Mouse (Mus musculus) limb, embryonic 11.5 days (tissue): Measurements from ENCODE around the gene Elavl4. TPM values are rescaled to one million over a fixed set of nuclear protein-coding genes. Genes with fewer than 3 reads are reported as not detected.
A peak's percentile ranks its signal among the peaks of the same experiment; 100 is the strongest.

Experiments used
- ATAC-seq: fragments of 200-750 bp; cut with Nextera tagmentation; 2 replicates; pipeline ENCODE4 v1.8.0; 2017; ENCODE audit warnings: low read depth; ENCODE audit not compliant: insufficient number of reproducible peaks, low FRiP score, low TSS enrichment
- DNase-seq: peaks from one replicate; pipeline ENCODE4 v3.0.0-alpha.2; 2015; ENCODE audit warnings: low spot score
- H3K27ac ChIP-seq: fragments of 300-500 bp; sonication (generic); replicated peaks from 2 replicates; pipeline ENCODE4 v1.5.1; 2014; ENCODE audit warnings: low read depth, mild to moderate bottlenecking, low read length
- H3K27me3 ChIP-seq: fragments of 300-500 bp; sonication (generic); 2 replicates; pipeline ENCODE4 v1.6.1; 2014; ENCODE audit warnings: mild to moderate bottlenecking, low read length, mixed read lengths; ENCODE audit not compliant: control insufficient read depth, insufficient read depth
- H3K36me3 ChIP-seq: fragments of 300-500 bp; sonication (generic); 2 replicates; pipeline ENCODE4 v1.6.1; 2014; ENCODE audit warnings: mild to moderate bottlenecking, low read length, moderate library complexity, mixed read lengths; ENCODE audit not compliant: control insufficient read depth, insufficient read depth
- H3K4me1 ChIP-seq: fragments of 300-500 bp; sonication (generic); 2 replicates; pipeline ENCODE4 v1.6.1; 2014; ENCODE audit warnings: low read length, mixed read lengths; ENCODE audit not compliant: control insufficient read depth, insufficient read depth
- H3K4me2 ChIP-seq: fragments of 300-500 bp; sonication (generic); 2 replicates; pipeline ENCODE4 v1.6.1; 2014; ENCODE audit warnings: low read depth, mild to moderate bottlenecking, moderate library complexity; ENCODE audit not compliant: severe bottlenecking
- H3K4me3 ChIP-seq: fragments of 300-500 bp; sonication (generic); 2 replicates; pipeline ENCODE4 v1.5.1; 2014; ENCODE audit warnings: low read depth, low read length
- H3K9ac ChIP-seq: fragments of 300-500 bp; sonication (generic); 2 replicates; pipeline ENCODE4 v1.6.1; 2014; ENCODE audit warnings: mild to moderate bottlenecking, low read length
- H3K9me3 ChIP-seq: fragments of 300-500 bp; sonication (generic); 2 replicates; pipeline ENCODE4 v1.6.1; 2016; ENCODE audit warnings: low read length; ENCODE audit not compliant: control insufficient read depth
- WGBS: fragments of 180-500 bp; shearing (Covaris S2); extraction: QIAGEN DNeasy Blood & Tissue Kit; methylation state at CpG from one replicate; pipeline ENCODE4 v1.1.7; 2014; 5-methylcytosine and 5-hydroxymethylcytosine counted together
- polyA plus RNA-seq: library from polyadenylated mRNA; unstranded; fragments of >200 nt; fragmentation: Nextera tagmentation; extraction: Ambion mirVana; gene quantifications from 2 replicates; pipeline ENCODE4 v1.2.1, GENCODE M21; 2014

Gene Elavl4
- polyA plus RNA-seq, 1 experiment from 2014 or later, result 4.1 TPM

GRCm38 (mm10) chr4:110198600-110198999 is 153.1 kb downstream of the Elavl4 start:
- H3K9ac ChIP-seq, result no peak overlapping the region
- 87% methylated on average over 2 of the region's 2 CpGs for WGBS
- no peak for ATAC-seq

DNA sequence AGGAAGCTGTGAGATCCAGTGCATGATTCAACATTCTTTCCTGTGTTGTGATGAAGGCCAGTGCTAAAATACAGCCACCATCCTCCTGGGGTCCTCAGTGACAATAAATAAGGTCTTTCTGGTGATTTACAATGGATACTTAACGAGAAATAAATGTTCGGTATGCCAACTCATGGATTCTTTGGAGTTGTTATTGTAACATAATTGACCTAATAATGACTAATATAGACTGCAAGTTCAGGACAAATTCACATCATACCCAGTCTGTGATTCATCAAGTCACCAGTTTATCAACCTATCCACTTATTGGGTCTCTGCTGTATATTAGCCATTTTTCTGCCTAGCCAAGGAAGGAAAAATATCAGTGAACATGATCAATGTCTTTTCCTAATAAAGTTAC is 174.4 kb downstream of the Elavl4 start:
- Histone ChIP-seq H3K4me1 (no peaks in the 10 kb centered on the region), H3K9me3 (no peaks in the 10 kb centered on the region), H3K27ac (no peak overlapping the region), H3K9ac (no peak overlapping the region), H3K4me3 (no peak overlapping the region), H3K4me2 (no peak overlapping the region), H3K36me3 (no peaks in the 10 kb centered on the region), H3K27me3 (no peaks in the 10 kb centered on the region)
- ATAC-seq (no peak), DNase-seq (no peak)
- 78% methylated on average over 2 of the region's 2 CpGs for WGBS

More at GRCm38 (mm10) chr4:110198600-110198999, 153.1 kb downstream of the Elavl4 start:
- no peak for DNase-seq
- Histone ChIP-seq H3K4me2 (no peak overlapping the region), H3K36me3 (no peaks in the 10 kb centered on the region), H3K27me3 (no peaks in the 10 kb centered on the region), H3K4me1 (no peaks in the 10 kb centered on the region), H3K27ac (no peak overlapping the region), H3K4me3 (no peak overlapping the region), H3K9me3 (no peaks in the 10 kb centered on the region)

DNA sequence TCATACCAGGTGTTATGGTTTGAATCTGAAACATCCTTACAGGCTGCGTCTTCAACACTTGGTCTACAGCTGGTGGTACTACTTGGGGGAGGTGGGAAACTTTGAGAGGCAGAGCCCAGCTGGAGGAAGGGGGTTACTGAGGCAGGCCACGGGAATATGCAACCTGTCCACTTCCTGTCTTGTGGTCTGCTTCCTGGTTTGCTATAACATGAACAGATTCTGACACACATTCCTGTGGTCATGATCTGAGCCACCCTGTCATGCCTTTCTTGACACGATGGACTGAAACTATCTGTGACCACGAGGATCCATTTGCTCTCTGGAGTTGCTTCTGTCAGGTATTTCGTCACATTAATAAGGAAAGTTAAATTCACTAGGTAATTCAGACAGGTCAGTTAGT is 179.7 kb downstream of the Elavl4 start:
- no peak overlapping the region for H3K4me2 ChIP-seq
- no peak for DNase-seq
- H3K27ac ChIP-seq, result no peak overlapping the region
- no peaks in the 10 kb centered on the region for H3K9me3 ChIP-seq
- H3K36me3 ChIP-seq, result no peaks in the 10 kb centered on the region
- no peak for ATAC-seq
- H3K4me3 ChIP-seq, result no peak overlapping the region
- H3K4me1 ChIP-seq, result no peaks in the 10 kb centered on the region
- WGBS, result 73% methylated on average over 5 of the region's 5 CpGs
- no peaks in the 10 kb centered on the region for H3K27me3 ChIP-seq
- no peak overlapping the region for H3K9ac ChIP-seq

- Histone ChIP-seq H3K4me1 (no peaks in the 10 kb centered on the region), H3K4me2 (no peak overlapping the region), H3K27me3 (no peaks in the 10 kb centered on the region), H3K27ac (no peak overlapping the region), H3K36me3 (no peaks in the 10 kb centered on the region), H3K9ac (no peak overlapping the region), H3K9me3 (no peaks in the 10 kb centered on the region), H3K4me3 (no peak overlapping the region)
- DNase-seq (no peak), ATAC-seq (no peak)
- WGBS, result 94% methylated on average over 5 of the region's 5 CpGs
Observed at GRCm38 (mm10) chr4:110165217-110165616, 186.5 kb downstream of the Elavl4 start.

DNA sequence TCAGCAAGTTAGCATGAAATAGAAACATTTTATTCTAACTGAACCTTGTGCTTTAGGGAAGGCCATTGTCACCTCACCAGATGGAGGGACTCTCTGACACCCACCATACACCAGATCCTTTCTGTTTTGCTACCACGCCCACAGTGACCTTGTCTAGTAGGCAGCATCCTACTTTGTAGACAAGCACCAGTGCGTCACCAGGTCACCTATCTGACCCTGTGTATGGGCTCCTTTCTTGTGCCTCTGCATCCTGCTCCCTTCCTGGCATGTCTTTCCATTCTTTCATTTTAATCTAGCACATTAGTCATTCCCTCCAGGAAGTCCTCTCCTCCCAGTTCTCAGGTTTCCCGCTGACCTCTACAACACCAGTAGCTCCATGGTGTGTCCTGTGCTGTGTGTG is 190.1 kb downstream of the Elavl4 start:
- no peak overlapping the region for H3K27ac ChIP-seq
- H3K9me3 ChIP-seq, result no peaks in the 10 kb centered on the region
- no peaks in the 10 kb centered on the region for H3K4me1 ChIP-seq
- H3K4me2 ChIP-seq, result no peak overlapping the region
- H3K9ac ChIP-seq, result no peak overlapping the region
- DNase-seq, result no peak
- no peak overlapping the region for H3K4me3 ChIP-seq
- no peaks in the 10 kb centered on the region for H3K27me3 ChIP-seq
- no peaks in the 10 kb centered on the region for H3K36me3 ChIP-seq
- WGBS, result 94% methylated on average over 3 of the region's 3 CpGs
- no peak for ATAC-seq

- no peak for DNase-seq
- ATAC-seq, result no peak
Observed at GRCm38 (mm10) chr4:110157515-110158159, 194.1 kb downstream of the Elavl4 start.

GRCm38 (mm10) chr4:110155954-110156353 is 195.8 kb downstream of the Elavl4 start:
- Histone ChIP-seq H3K4me1 (no peaks in the 10 kb centered on the region), H3K9ac (no peak overlapping the region), H3K9me3 (no peaks in the 10 kb centered on the region), H3K27ac (no peak overlapping the region), H3K4me3 (no peak overlapping the region), H3K27me3 (no peaks in the 10 kb centered on the region), H3K36me3 (no peaks in the 10 kb centered on the region), H3K4me2 (no peak overlapping the region)
- no peak for DNase-seq
- ATAC-seq, result peak; percentile 59; the same call in 1 of the 2 replicates
- WGBS, result 22% methylated on average over 2 of the region's 2 CpGs

More at GRCm38 (mm10) chr4:110157515-110158159, 194.1 kb downstream of the Elavl4 start:
- Histone ChIP-seq H3K36me3 (no peaks in the 10 kb centered on the region), H3K4me1 (no peaks in the 10 kb centered on the region), H3K9ac (no peak overlapping the region), H3K9me3 (no peaks in the 10 kb centered on the region), H3K4me2 (no peak overlapping the region), H3K27ac (no peak overlapping the region), H3K4me3 (no peak overlapping the region), H3K27me3 (no peaks in the 10 kb centered on the region)
- WGBS, result 37% methylated on average over 3 of the region's 3 CpGs
